In genomic region chr10:13118024-13118769, GRCm38 (mm10) we compare ENCODE assay signal across 14 mouse cellular contexts. TPM values are rescaled to one million over a fixed set of nuclear protein-coding genes. Genes with fewer than 3 reads are reported as not detected.
A peak's percentile ranks its signal among the peaks of the same experiment; 100 is the strongest.
DNase-seq lines count a peak whose midpoint lies in the region; ATAC-seq lines count a peak whose summit lies in the region.
"Had no signal": no experiment of that assay in that cellular context is flagged by ENCODE, and none has a peak within 500 bp of the region (broad histone marks: within the 10 kb centered on the region; RNA-seq: fewer than 3 reads in every experiment).

No protein-coding gene starts in this region.

- no peak for ATAC-seq in forebrain, embryonic 11.5 days (replicated peaks; ENCODE audit: low FRiP score)
- no peak for ATAC-seq in forebrain, embryonic 16.5 days
- ATAC-seq in hindbrain, embryonic 11.5 days (ENCODE audit: low FRiP score): no peak
- ATAC-seq in hindbrain, embryonic 14.5 days (ENCODE audit: low FRiP score): no peak
- ATAC-seq in midbrain, embryonic 15.5 days (replicated peaks): no peak
- no peak for ATAC-seq in intestine, embryonic 15.5 days

- H3K4me2 ChIP-seq in forebrain, embryonic 11.5 days (ENCODE audit: low read depth, low read length, severe bottlenecking): no peak overlapping the region
- no peak overlapping the region for H3K4me2 ChIP-seq in forebrain, embryonic 16.5 days (ENCODE audit: low read length)
- no peak overlapping the region for H3K4me2 ChIP-seq in hindbrain, embryonic 11.5 days (replicated peaks; ENCODE audit: low read depth, low read length)
- no peak overlapping the region for H3K4me2 ChIP-seq in hindbrain, embryonic 14.5 days (replicated peaks)
- H3K4me2 ChIP-seq in midbrain, embryonic 15.5 days: no peak overlapping the region
- no peak overlapping the region for H3K4me2 ChIP-seq in intestine, embryonic 15.5 days (replicated peaks)
- H3K4me2 ChIP-seq: neural tube, embryonic 12.5 days had no signal

- 13% methylated on average over 7 of the region's 7 CpGs for WGBS in forebrain, embryonic 11.5 days
- 22% methylated on average over 7 of the region's 7 CpGs for WGBS in forebrain, embryonic 16.5 days
- WGBS in hindbrain, embryonic 11.5 days: 35% methylated on average over 7 of the region's 7 CpGs
- 27% methylated on average over 7 of the region's 7 CpGs for WGBS in hindbrain, embryonic 14.5 days
- 49% methylated on average over 7 of the region's 7 CpGs for WGBS in midbrain, embryonic 10.5 days
- WGBS in midbrain, embryonic 15.5 days: 38% methylated on average over 7 of the region's 7 CpGs
- 72% methylated on average over 7 of the region's 7 CpGs for WGBS in intestine, embryonic 15.5 days

- H3K9me3 ChIP-seq in forebrain, embryonic 11.5 days (ENCODE audit: control insufficient read depth, low read length): no peaks in the 10 kb centered on the region
- H3K9me3 ChIP-seq in forebrain, embryonic 16.5 days (ENCODE audit: control insufficient read depth, low read length): no peaks in the 10 kb centered on the region
- H3K9me3 ChIP-seq in hindbrain, embryonic 11.5 days (ENCODE audit: control insufficient read depth, low read length): no peaks in the 10 kb centered on the region
- H3K9me3 ChIP-seq in hindbrain, embryonic 14.5 days (ENCODE audit: control insufficient read depth, low read length): no peaks in the 10 kb centered on the region
- H3K9me3 ChIP-seq in midbrain, embryonic 10.5 days (replicated peaks): no peaks in the 10 kb centered on the region
- no peaks in the 10 kb centered on the region for H3K9me3 ChIP-seq in midbrain, embryonic 15.5 days
- no peaks in the 10 kb centered on the region for H3K9me3 ChIP-seq in intestine, embryonic 15.5 days
- H3K9me3 ChIP-seq: neural tube, embryonic 12.5 days had no signal

- H3K27me3 ChIP-seq in forebrain, embryonic 11.5 days (ENCODE audit: control insufficient read depth, insufficient read depth, low read length): no peaks in the 10 kb centered on the region
- H3K27me3 ChIP-seq in forebrain, embryonic 16.5 days (replicated peaks; ENCODE audit: control insufficient read depth, insufficient read depth, low read length): no peaks in the 10 kb centered on the region
- H3K27me3 ChIP-seq in hindbrain, embryonic 11.5 days (ENCODE audit: control insufficient read depth, insufficient read depth, low read length): no peaks in the 10 kb centered on the region
- no peaks in the 10 kb centered on the region for H3K27me3 ChIP-seq in hindbrain, embryonic 14.5 days (ENCODE audit: control insufficient read depth, insufficient read depth, low read length)
- H3K27me3 ChIP-seq in midbrain, embryonic 10.5 days (ENCODE audit: low read depth, poor library complexity, severe bottlenecking): no peaks in the 10 kb centered on the region
- no peaks in the 10 kb centered on the region for H3K27me3 ChIP-seq in midbrain, embryonic 15.5 days (replicated peaks)
- H3K27me3 ChIP-seq in intestine, embryonic 15.5 days (replicated peaks): no peaks in the 10 kb centered on the region
- H3K27me3 ChIP-seq: neural tube, embryonic 12.5 days had no signal

- no peaks in the 10 kb centered on the region; the same call in 1 of the 2 replicates for H3K36me3 ChIP-seq in forebrain, embryonic 11.5 days (ENCODE audit: control insufficient read depth, insufficient read depth, low read length)
- H3K36me3 ChIP-seq in forebrain, embryonic 16.5 days (ENCODE audit: control insufficient read depth, insufficient read depth): no peaks in the 10 kb centered on the region
- no peaks in the 10 kb centered on the region for H3K36me3 ChIP-seq in hindbrain, embryonic 11.5 days (ENCODE audit: control insufficient read depth, insufficient read depth, low read length)
- H3K36me3 ChIP-seq in hindbrain, embryonic 14.5 days (replicated peaks; ENCODE audit: control insufficient read depth, insufficient read depth): no peaks in the 10 kb centered on the region
- H3K36me3 ChIP-seq in midbrain, embryonic 10.5 days: peaks cover 10% of the 10 kb centered on the region
- no peaks in the 10 kb centered on the region for H3K36me3 ChIP-seq in midbrain, embryonic 15.5 days (replicated peaks)
- no peaks in the 10 kb centered on the region for H3K36me3 ChIP-seq in intestine, embryonic 15.5 days
- H3K36me3 ChIP-seq: neural tube, embryonic 12.5 days had no signal

- peak overlapping the region; percentile 79 for H3K27ac ChIP-seq in forebrain, embryonic 11.5 days (ENCODE audit: low read depth, low read length)
- no peak overlapping the region for H3K27ac ChIP-seq in forebrain, embryonic 16.5 days (ENCODE audit: low read length)
- H3K27ac ChIP-seq in hindbrain, embryonic 11.5 days (ENCODE audit: low read depth, low read length): peak overlapping the region; percentile 68
- H3K27ac ChIP-seq in hindbrain, embryonic 14.5 days: no peak overlapping the region
- H3K27ac ChIP-seq in midbrain, embryonic 10.5 days (replicated peaks): peak overlapping the region; percentile 90
- no peak overlapping the region for H3K27ac ChIP-seq in midbrain, embryonic 15.5 days
- peak overlapping the region; percentile 42; the same call in 1 of the 2 replicates for H3K27ac ChIP-seq in intestine, embryonic 15.5 days
- H3K27ac ChIP-seq: neural tube, embryonic 12.5 days had no signal

- no peak for DNase-seq in forebrain, embryonic 11.5 days (ENCODE audit: low spot score)
- peak; percentile 22 for DNase-seq in hindbrain, embryonic 11.5 days (ENCODE audit: low spot score)
- DNase-seq in hindbrain, embryonic 14.5 days (ENCODE audit: low spot score): no peak
- DNase-seq in midbrain, embryonic 10.5 days (ENCODE audit: low spot score): peak; percentile 33
- no peak for DNase-seq in right cerebral cortex, postnatal 25 days
- DNase-seq: adrenal gland, postnatal 36 days; kidney, postnatal 36 days; liver; right cerebral cortex, postnatal 14 days had no signal

- H3K4me1 ChIP-seq in forebrain, embryonic 11.5 days (replicated peaks; ENCODE audit: control insufficient read depth, insufficient read depth, low read length): peaks cover 49% of the 10 kb centered on the region
- peaks cover 33% of the 10 kb centered on the region for H3K4me1 ChIP-seq in forebrain, embryonic 16.5 days (replicated peaks; ENCODE audit: control insufficient read depth, insufficient read depth, low read length)
- H3K4me1 ChIP-seq in hindbrain, embryonic 11.5 days (replicated peaks; ENCODE audit: control insufficient read depth, insufficient read depth, low read length): peaks cover 16% of the 10 kb centered on the region; the same call in 1 of the 2 replicates
- H3K4me1 ChIP-seq in hindbrain, embryonic 14.5 days (replicated peaks; ENCODE audit: control insufficient read depth, insufficient read depth, low read length): peaks cover 30% of the 10 kb centered on the region
- H3K4me1 ChIP-seq in midbrain, embryonic 10.5 days: peaks cover 75% of the 10 kb centered on the region
- peaks cover 16% of the 10 kb centered on the region for H3K4me1 ChIP-seq in midbrain, embryonic 15.5 days
- peaks cover 12% of the 10 kb centered on the region for H3K4me1 ChIP-seq in intestine, embryonic 15.5 days (replicated peaks)

- no peak overlapping the region for H3K4me3 ChIP-seq in forebrain, embryonic 11.5 days (ENCODE audit: low read depth, low read length)
- no peak overlapping the region for H3K4me3 ChIP-seq in forebrain, embryonic 16.5 days (replicated peaks; ENCODE audit: low read length)
- no peak overlapping the region for H3K4me3 ChIP-seq in hindbrain, embryonic 11.5 days (ENCODE audit: low read depth, low read length)
- no peak overlapping the region for H3K4me3 ChIP-seq in hindbrain, embryonic 14.5 days (replicated peaks; ENCODE audit: low read length)
- no peak overlapping the region for H3K4me3 ChIP-seq in midbrain, embryonic 10.5 days
- H3K4me3 ChIP-seq in midbrain, embryonic 15.5 days: no peak overlapping the region
- H3K4me3 ChIP-seq in intestine, embryonic 15.5 days (replicated peaks): no peak overlapping the region
- H3K4me3 ChIP-seq: neural tube, embryonic 12.5 days had no signal

- H3K9ac ChIP-seq in forebrain, embryonic 11.5 days (ENCODE audit: low read length): no peak overlapping the region
- H3K9ac ChIP-seq in forebrain, embryonic 16.5 days (replicated peaks; ENCODE audit: low read depth, low read length): no peak overlapping the region
- no peak overlapping the region for H3K9ac ChIP-seq in hindbrain, embryonic 11.5 days (ENCODE audit: low read depth, low read length)
- H3K9ac ChIP-seq in hindbrain, embryonic 14.5 days: no peak overlapping the region
- no peak overlapping the region for H3K9ac ChIP-seq in midbrain, embryonic 15.5 days
- no peak overlapping the region for H3K9ac ChIP-seq in intestine, embryonic 15.5 days
- H3K9ac ChIP-seq: neural tube, embryonic 12.5 days had no signal

RNA-seq across cellular contexts. Expression of gene Plagl1, which starts 57.9 kb away (rescaled TPM):
- 153 and 159 TPM in 2 replicates for polyA plus RNA-seq in forebrain, embryonic 11.5 days (2014; fragmentation: Nextera tagmentation; extraction: Ambion mirVana)
- 38.6 and 42.3 TPM in 2 replicates for polyA plus RNA-seq in forebrain, embryonic 16.5 days (2015; fragmentation: Nextera tagmentation; extraction: Ambion mirVana)
- 94.8 and 98.9 TPM in 2 replicates for polyA plus RNA-seq in hindbrain, embryonic 11.5 days (2014; fragmentation: Nextera tagmentation; extraction: Ambion mirVana)
- 40.8 and 44.1 TPM in 2 replicates for polyA plus RNA-seq in hindbrain, embryonic 14.5 days (2014; fragmentation: Nextera tagmentation; extraction: Ambion mirVana)
- 65.6 and 82.0 TPM in 2 replicates for polyA plus RNA-seq in midbrain, embryonic 10.5 days (2016; fragmentation: Nextera tagmentation; extraction: Ambion mirVana)
- 34.7 and 36.2 TPM in 2 replicates for polyA plus RNA-seq in midbrain, embryonic 15.5 days (2015; fragmentation: Nextera tagmentation; extraction: Ambion mirVana)
- 138 and 157 TPM in 2 replicates for polyA plus RNA-seq in intestine, embryonic 15.5 days (2015; fragmentation: Nextera tagmentation; extraction: Ambion mirVana)

RNA-seq across cellular contexts. Expression of gene Zc2hc1b, which starts 59.6 kb away (rescaled TPM):
- polyA plus RNA-seq in forebrain, embryonic 11.5 days (2014; fragmentation: Nextera tagmentation; extraction: Ambion mirVana): not detected in 2 replicates
- polyA plus RNA-seq in forebrain, embryonic 16.5 days (2015; fragmentation: Nextera tagmentation; extraction: Ambion mirVana): not detected in 2 replicates
- polyA plus RNA-seq in hindbrain, embryonic 11.5 days (2014; fragmentation: Nextera tagmentation; extraction: Ambion mirVana): not detected in 2 replicates
- not detected in 2 replicates for polyA plus RNA-seq in hindbrain, embryonic 14.5 days (2014; fragmentation: Nextera tagmentation; extraction: Ambion mirVana)
- polyA plus RNA-seq in midbrain, embryonic 10.5 days (2016; fragmentation: Nextera tagmentation; extraction: Ambion mirVana): not detected in 2 replicates
- not detected in 2 replicates for polyA plus RNA-seq in midbrain, embryonic 15.5 days (2015; fragmentation: Nextera tagmentation; extraction: Ambion mirVana)
- polyA plus RNA-seq in intestine, embryonic 15.5 days (2015; fragmentation: Nextera tagmentation; extraction: Ambion mirVana): not detected in 2 replicates
- polyA plus RNA-seq: cortical plate, adult 2 months; neural tube, embryonic 12.5 days had no signal

Comparison
In these comparisons a context has a peak if more than half of its experiments do, and no peak if none do; other contexts are left out.
1. DNase-seq: peak in hindbrain, embryonic 11.5 days (single experiment) and midbrain, embryonic 10.5 days (single experiment); none in forebrain, embryonic 11.5 days (single experiment), hindbrain, embryonic 14.5 days (single experiment) and right cerebral cortex, postnatal 25 days (single experiment).
2. H3K27ac ChIP-seq: peak in forebrain, embryonic 11.5 days (single experiment), hindbrain, embryonic 11.5 days (single experiment), midbrain, embryonic 10.5 days (single experiment) and intestine, embryonic 15.5 days (single experiment); none in forebrain, embryonic 16.5 days (single experiment), hindbrain, embryonic 14.5 days (single experiment) and midbrain, embryonic 15.5 days (single experiment).